Mouse (Mus musculus): ENCODE data around the gene Klhl29. TPM values are rescaled to one million over a fixed set of nuclear protein-coding genes. Genes with fewer than 3 reads are reported as not detected.

The Klhl29 gene
- polyA plus RNA-seq, 1 experiment from 2014 or later: 4.0 TPM

- no peaks in the 10 kb centered on the region for H3K9me3 ChIP-seq (replicated peaks; ENCODE audit: control insufficient read depth, low read length, poor library complexity, severe bottlenecking)
- 94% methylated on average over 12 of the region's 12 CpGs for WGBS
- peaks cover 9% of the 10 kb centered on the region; the same call in 1 of the 2 replicates for H3K4me1 ChIP-seq (ENCODE audit: control insufficient read depth, insufficient read depth, low read length)
- no peak for ATAC-seq
- no peak overlapping the region for H3K4me2 ChIP-seq (ENCODE audit: low read length)
- no peak overlapping the region for H3K4me3 ChIP-seq (ENCODE audit: low read depth, low read length)
- no peaks in the 10 kb centered on the region for H3K36me3 ChIP-seq (ENCODE audit: control insufficient read depth, insufficient read depth, low read length)
- H3K27me3 ChIP-seq (ENCODE audit: control insufficient read depth, insufficient read depth, low read depth, low read length): no peaks in the 10 kb centered on the region
- no peak overlapping the region for H3K9ac ChIP-seq (ENCODE audit: low read depth, low read length)
- no peak overlapping the region for H3K27ac ChIP-seq (ENCODE audit: low read length)
Measured at GRCm38 (mm10) chr12:5235596-5235995, 139.9 kb downstream of the Klhl29 start.

GRCm38 (mm10) chr12:5230504-5230903 lies 145.0 kb downstream of the Klhl29 start:
- H3K9ac ChIP-seq (ENCODE audit: low read depth, low read length): no peak overlapping the region
- H3K36me3 ChIP-seq (ENCODE audit: control insufficient read depth, insufficient read depth, low read length): no peaks in the 10 kb centered on the region
- no peaks in the 10 kb centered on the region for H3K27me3 ChIP-seq (ENCODE audit: control insufficient read depth, insufficient read depth, low read depth, low read length)
- ATAC-seq: no peak
- H3K4me2 ChIP-seq (ENCODE audit: low read length): no peak overlapping the region
- H3K4me3 ChIP-seq (ENCODE audit: low read depth, low read length): no peak overlapping the region
- H3K27ac ChIP-seq (ENCODE audit: low read length): no peak overlapping the region
- no peaks in the 10 kb centered on the region for H3K9me3 ChIP-seq (replicated peaks; ENCODE audit: control insufficient read depth, low read length, poor library complexity, severe bottlenecking)
- 95% methylated on average over 5 of the region's 5 CpGs for WGBS
- H3K4me1 ChIP-seq (ENCODE audit: control insufficient read depth, insufficient read depth, low read length): peaks cover 20% of the 10 kb centered on the region

- Histone ChIP-seq H3K4me2 (ENCODE audit: low read length) (no peak overlapping the region), H3K27me3 (ENCODE audit: control insufficient read depth, insufficient read depth, low read depth, low read length) (no peaks in the 10 kb centered on the region), H3K4me1 (ENCODE audit: control insufficient read depth, insufficient read depth, low read length) (peaks cover 16% of the 10 kb centered on the region), H3K9me3 (replicated peaks; ENCODE audit: control insufficient read depth, low read length, poor library complexity, severe bottlenecking) (no peaks in the 10 kb centered on the region), H3K4me3 (ENCODE audit: low read depth, low read length) (no peak overlapping the region), H3K9ac (ENCODE audit: low read depth, low read length) (peak overlapping the region; percentile 52; the same call in 1 of the 2 replicates), H3K27ac (ENCODE audit: low read length) (peak overlapping the region; percentile 47), H3K36me3 (ENCODE audit: control insufficient read depth, insufficient read depth, low read length) (no peaks in the 10 kb centered on the region)
- WGBS: 29% methylated on average over 14 of the region's 14 CpGs
- peak; percentile 39; the same call in 1 of the 2 replicates for ATAC-seq
Measured at GRCm38 (mm10) chr12:5226676-5227654, 148.5 kb downstream of the Klhl29 start.

DNA sequence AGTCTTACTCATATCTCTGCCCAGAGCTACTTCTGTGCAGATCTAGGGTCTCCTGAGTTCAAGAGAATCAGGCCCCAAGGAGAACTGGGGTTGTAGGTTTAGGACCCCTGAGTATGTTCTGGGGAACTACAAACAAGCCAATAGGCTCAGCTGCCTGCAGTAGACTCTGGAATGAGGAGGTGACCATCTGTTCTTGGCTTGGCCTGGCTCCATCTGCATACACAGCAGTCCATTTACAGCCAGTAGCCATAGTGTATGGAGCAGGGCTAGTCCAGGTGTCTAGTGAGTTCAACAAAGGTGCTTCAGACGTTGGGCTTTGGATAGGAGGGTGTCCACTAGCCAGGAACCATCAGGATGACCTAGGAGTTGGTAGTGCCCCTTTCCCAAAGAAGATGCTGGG lies 151.9 kb downstream of the Klhl29 start:
- Histone ChIP-seq H3K36me3 (ENCODE audit: control insufficient read depth, insufficient read depth, low read length) (no peaks in the 10 kb centered on the region), H3K9me3 (replicated peaks; ENCODE audit: control insufficient read depth, low read length, poor library complexity, severe bottlenecking) (no peaks in the 10 kb centered on the region), H3K4me2 (ENCODE audit: low read length) (no peak overlapping the region), H3K27ac (ENCODE audit: low read length) (no peak overlapping the region), H3K27me3 (ENCODE audit: control insufficient read depth, insufficient read depth, low read depth, low read length) (no peaks in the 10 kb centered on the region), H3K4me1 (ENCODE audit: control insufficient read depth, insufficient read depth, low read length) (peaks cover 22% of the 10 kb centered on the region), H3K4me3 (ENCODE audit: low read depth, low read length) (no peak overlapping the region), H3K9ac (ENCODE audit: low read depth, low read length) (no peak overlapping the region)
- ATAC-seq: no peak
- WGBS: 55% methylated on average over 1 of the region's 1 CpGs

DNA sequence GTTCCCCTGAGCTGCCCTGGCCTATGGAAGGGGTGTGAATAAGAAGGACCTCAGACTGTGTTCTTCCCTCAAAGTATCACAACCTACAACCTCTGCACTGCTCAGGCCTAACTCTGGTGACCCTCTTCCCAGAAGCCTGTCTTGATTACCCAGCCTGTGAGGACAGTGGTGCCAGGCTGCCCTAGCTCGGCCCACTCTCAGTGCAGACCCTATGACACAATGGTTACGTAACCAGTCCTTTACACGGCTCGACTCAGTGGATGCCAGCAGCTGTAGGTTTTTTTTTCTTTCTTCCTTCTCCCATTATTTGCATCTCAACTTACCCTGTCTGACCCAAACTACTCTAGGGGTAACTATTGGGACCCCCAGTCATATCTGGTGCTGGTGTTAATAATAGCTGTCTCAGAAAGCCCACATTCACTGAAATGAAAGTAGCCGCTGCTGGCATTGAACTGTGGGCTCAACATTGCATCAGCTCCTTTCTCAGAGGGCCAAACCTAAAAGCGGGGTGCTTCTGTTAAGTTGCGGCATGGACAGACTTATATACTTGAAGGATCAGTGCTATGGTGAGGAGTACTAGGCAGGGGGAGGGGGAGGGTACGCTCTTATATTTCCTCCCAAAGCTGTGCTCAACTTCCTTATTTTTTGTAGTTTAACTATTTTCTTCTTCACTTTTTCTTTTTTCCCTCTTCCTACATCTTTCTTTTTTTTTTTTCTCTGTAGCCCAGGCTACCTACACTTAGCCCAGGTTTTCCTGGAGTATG lies 152.9 kb downstream of the Klhl29 start:
- Histone ChIP-seq H3K9me3 (replicated peaks; ENCODE audit: control insufficient read depth, low read length, poor library complexity, severe bottlenecking) (no peaks in the 10 kb centered on the region), H3K27ac (ENCODE audit: low read length) (no peak overlapping the region), H3K4me2 (ENCODE audit: low read length) (no peak overlapping the region), H3K27me3 (ENCODE audit: control insufficient read depth, insufficient read depth, low read depth, low read length) (no peaks in the 10 kb centered on the region), H3K36me3 (ENCODE audit: control insufficient read depth, insufficient read depth, low read length) (no peaks in the 10 kb centered on the region), H3K9ac (ENCODE audit: low read depth, low read length) (no peak overlapping the region), H3K4me1 (ENCODE audit: control insufficient read depth, insufficient read depth, low read length) (peaks cover 17% of the 10 kb centered on the region), H3K4me3 (ENCODE audit: low read depth, low read length) (no peak overlapping the region)
- 93% methylated on average over 8 of the region's 8 CpGs for WGBS
- no peak for ATAC-seq

DNA sequence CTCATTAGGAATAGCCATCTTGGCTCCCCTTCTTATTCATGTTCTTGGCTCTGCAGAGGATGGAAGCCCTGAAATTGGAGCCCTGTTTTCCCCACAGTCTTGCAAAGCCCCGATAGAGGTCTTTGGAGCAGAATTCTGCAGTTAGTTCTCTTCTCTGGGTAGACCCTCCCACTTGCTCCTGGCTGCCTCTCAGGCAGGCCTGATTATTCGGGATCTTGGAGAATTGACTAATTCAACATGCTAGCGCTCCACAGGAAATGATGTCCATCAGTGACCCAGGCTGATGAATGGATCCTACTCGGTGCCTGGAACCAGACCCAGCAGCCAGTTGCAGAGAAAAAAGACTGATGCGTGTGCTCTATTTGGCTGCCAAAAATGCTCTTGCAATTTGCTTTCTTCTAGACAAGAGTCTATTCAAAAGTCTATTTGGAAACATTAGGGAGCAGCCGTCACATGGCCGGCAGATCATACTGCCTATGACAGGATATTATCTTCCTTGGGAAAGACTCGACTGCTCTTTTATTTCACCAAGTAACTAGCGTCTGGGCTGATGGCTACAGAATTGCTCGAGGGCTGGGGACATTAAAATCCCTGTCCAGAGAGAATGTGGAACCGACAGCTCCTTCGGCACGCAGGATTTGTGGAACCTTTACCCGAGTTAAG lies 155.4 kb downstream of the Klhl29 start:
- 57% methylated on average over 14 of the region's 14 CpGs for WGBS
- Histone ChIP-seq H3K27ac (ENCODE audit: low read length) (peak overlapping the region; percentile 45), H3K4me1 (ENCODE audit: control insufficient read depth, insufficient read depth, low read length) (peaks cover 23% of the 10 kb centered on the region), H3K36me3 (ENCODE audit: control insufficient read depth, insufficient read depth, low read length) (no peaks in the 10 kb centered on the region), H3K9ac (ENCODE audit: low read depth, low read length) (no peak overlapping the region), H3K4me3 (ENCODE audit: low read depth, low read length) (no peak overlapping the region), H3K27me3 (ENCODE audit: control insufficient read depth, insufficient read depth, low read depth, low read length) (no peaks in the 10 kb centered on the region), H3K4me2 (ENCODE audit: low read length) (no peak overlapping the region), H3K9me3 (replicated peaks; ENCODE audit: control insufficient read depth, low read length, poor library complexity, severe bottlenecking) (no peaks in the 10 kb centered on the region)
- ATAC-seq: no peak

- Histone ChIP-seq H3K4me2 (ENCODE audit: low read length) (peak overlapping the region; percentile 19), H3K4me1 (ENCODE audit: control insufficient read depth, insufficient read depth, low read length) (peaks cover 43% of the 10 kb centered on the region), H3K27me3 (ENCODE audit: control insufficient read depth, insufficient read depth, low read depth, low read length) (no peaks in the 10 kb centered on the region), H3K27ac (ENCODE audit: low read length) (peak overlapping the region; percentile 68), H3K9ac (ENCODE audit: low read depth, low read length) (peak overlapping the region; percentile 23; the same call in 1 of the 2 replicates), H3K9me3 (replicated peaks; ENCODE audit: control insufficient read depth, low read length, poor library complexity, severe bottlenecking) (no peaks in the 10 kb centered on the region), H3K4me3 (ENCODE audit: low read depth, low read length) (no peak overlapping the region), H3K36me3 (ENCODE audit: control insufficient read depth, insufficient read depth, low read length) (no peaks in the 10 kb centered on the region)
- ATAC-seq: peak; percentile 62
- 16% methylated on average over 15 of the region's 15 CpGs for WGBS
Measured at GRCm38 (mm10) chr12:5215836-5216747, 159.4 kb downstream of the Klhl29 start.

DNA sequence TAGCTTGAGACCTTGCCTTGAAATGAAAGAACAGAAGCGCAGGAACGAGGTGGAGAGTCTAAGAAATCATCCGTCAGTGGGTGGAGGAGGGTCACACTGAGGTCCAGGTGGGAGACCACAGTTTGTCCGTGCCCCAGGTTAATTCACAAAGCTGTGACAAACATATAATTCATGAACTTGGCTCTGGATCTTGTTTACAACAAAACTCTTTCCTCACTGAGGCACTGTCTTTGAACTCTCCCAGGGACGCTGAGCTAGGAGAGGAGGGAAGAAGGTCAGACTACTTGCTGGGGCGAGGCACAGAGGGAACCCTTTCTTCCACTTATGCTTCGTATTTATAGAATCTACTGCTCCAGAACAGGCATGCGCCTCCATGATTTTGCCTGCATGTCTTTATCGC lies 161.2 kb downstream of the Klhl29 start:
- Histone ChIP-seq H3K4me1 (ENCODE audit: control insufficient read depth, insufficient read depth, low read length) (peaks cover 49% of the 10 kb centered on the region), H3K9me3 (replicated peaks; ENCODE audit: control insufficient read depth, low read length, poor library complexity, severe bottlenecking) (no peaks in the 10 kb centered on the region), H3K4me3 (ENCODE audit: low read depth, low read length) (no peak overlapping the region), H3K9ac (ENCODE audit: low read depth, low read length) (no peak overlapping the region), H3K27ac (ENCODE audit: low read length) (no peak overlapping the region), H3K4me2 (ENCODE audit: low read length) (no peak overlapping the region), H3K27me3 (ENCODE audit: control insufficient read depth, insufficient read depth, low read depth, low read length) (no peaks in the 10 kb centered on the region), H3K36me3 (ENCODE audit: control insufficient read depth, insufficient read depth, low read length) (no peaks in the 10 kb centered on the region)
- ATAC-seq: no peak
- 80% methylated on average over 9 of the region's 9 CpGs for WGBS
